Mouse (Mus musculus) kidney, embryonic 15.5 days (tissue): ENCODE data around the gene Selplg. TPM values are rescaled to one million over a fixed set of nuclear protein-coding genes. Genes with fewer than 3 reads are reported as not detected.

Source experiments
- ATAC-seq: fragments of 200-750 bp; cut with Nextera tagmentation; replicated peaks from 2 replicates; pipeline ENCODE4 v1.8.0; 2017; ENCODE audit warnings: moderate TSS enrichment; ENCODE audit not compliant: low FRiP score
- H3K27ac ChIP-seq: fragments of 300-500 bp; sonication (generic); 2 replicates; pipeline ENCODE4 v1.5.1; 2015; ENCODE audit warnings: mild to moderate bottlenecking, inconsistent platforms
- H3K27me3 ChIP-seq: fragments of 300-500 bp; sonication (generic); 2 replicates; pipeline ENCODE4 v1.6.1; 2015; ENCODE audit warnings: inconsistent platforms
- H3K36me3 ChIP-seq: fragments of 300-500 bp; sonication (generic); 2 replicates; pipeline ENCODE4 v1.6.1; 2015; ENCODE audit warnings: inconsistent platforms
- H3K4me1 ChIP-seq: fragments of 300-500 bp; sonication (generic); 2 replicates; pipeline ENCODE4 v1.6.1; 2015; ENCODE audit warnings: inconsistent platforms
- H3K4me2 ChIP-seq: fragments of 300-500 bp; sonication (generic); 2 replicates; pipeline ENCODE4 v1.6.1; 2015; ENCODE audit warnings: moderate library complexity, mild to moderate bottlenecking, inconsistent platforms
- H3K4me3 ChIP-seq: fragments of 300-500 bp; sonication (generic); replicated peaks from 2 replicates; pipeline ENCODE4 v1.5.1; 2015; ENCODE audit warnings: mild to moderate bottlenecking, inconsistent platforms
- H3K9ac ChIP-seq: fragments of 300-500 bp; sonication (generic); 2 replicates; pipeline ENCODE4 v1.6.1; 2015; ENCODE audit warnings: mild to moderate bottlenecking, inconsistent platforms
- H3K9me3 ChIP-seq: fragments of 300-500 bp; sonication (generic); replicated peaks from 2 replicates; pipeline ENCODE4 v1.6.1; 2016; ENCODE audit warnings: inconsistent platforms
- WGBS: fragments of 180-500 bp; shearing (Covaris S2); methylation state at CpG from one replicate; pipeline ENCODE4 v1.1.7; 2015; ENCODE audit warnings: mixed read lengths; 5-methylcytosine and 5-hydroxymethylcytosine counted together
- polyA plus RNA-seq: library from polyadenylated mRNA; unstranded; fragments of >200 nt; fragmentation: Nextera tagmentation; extraction: Ambion mirVana; gene quantifications from 2 replicates; pipeline ENCODE4 v1.2.1, GENCODE M21; 2015

Gene Selplg
- polyA plus RNA-seq, 1 experiment from 2014 or later: 2.2 TPM

GRCm38 (mm10) chr5:113852463-113852862, 20.0 kb upstream of the Selplg start:
- 91% methylated on average over 7 of the region's 7 CpGs for WGBS
- no peak overlapping the region for H3K27ac ChIP-seq
- H3K9ac ChIP-seq: no peak overlapping the region
- no peaks in the 10 kb centered on the region for H3K9me3 ChIP-seq
- H3K36me3 ChIP-seq: peaks cover 55% of the 10 kb centered on the region
- no peak for ATAC-seq
- H3K4me1 ChIP-seq: peaks cover 18% of the 10 kb centered on the region
- H3K4me3 ChIP-seq: no peak overlapping the region
- no peaks in the 10 kb centered on the region for H3K27me3 ChIP-seq
- no peak overlapping the region for H3K4me2 ChIP-seq

- Histone ChIP-seq H3K27ac (no peak overlapping the region), H3K9ac (no peak overlapping the region), H3K9me3 (no peaks in the 10 kb centered on the region), H3K4me1 (peaks cover 2% of the 10 kb centered on the region; the same call in 1 of the 2 replicates), H3K4me2 (no peak overlapping the region), H3K27me3 (no peaks in the 10 kb centered on the region), H3K36me3 (peaks cover 72% of the 10 kb centered on the region), H3K4me3 (no peak overlapping the region)
- 54% methylated on average over 8 of the region's 8 CpGs for WGBS
- ATAC-seq: no peak
These were observed 18.3 kb upstream of the Selplg start for GRCm38 (mm10) chr5:113850680-113851230.

- H3K4me3 ChIP-seq: no peak overlapping the region
- 81% methylated on average over 9 of the region's 9 CpGs for WGBS
- peaks cover 97% of the 10 kb centered on the region for H3K36me3 ChIP-seq
These were observed 15.2 kb upstream of the Selplg start for GRCm38 (mm10) chr5:113847636-113848035.

GRCm38 (mm10) chr5:113846656-113847055, 14.2 kb upstream of the Selplg start:
- Histone ChIP-seq H3K9me3 (no peaks in the 10 kb centered on the region), H3K4me1 (no peaks in the 10 kb centered on the region), H3K9ac (no peak overlapping the region), H3K4me2 (no peak overlapping the region), H3K36me3 (peaks cover 98% of the 10 kb centered on the region), H3K27ac (no peak overlapping the region), H3K4me3 (no peak overlapping the region), H3K27me3 (no peaks in the 10 kb centered on the region)
- ATAC-seq: no peak
- WGBS: 89% methylated on average over 8 of the region's 8 CpGs

More at GRCm38 (mm10) chr5:113847636-113848035, 15.2 kb upstream of the Selplg start:
- ATAC-seq: no peak
- Histone ChIP-seq H3K27ac (no peak overlapping the region), H3K4me1 (no peaks in the 10 kb centered on the region), H3K9me3 (no peaks in the 10 kb centered on the region), H3K27me3 (no peaks in the 10 kb centered on the region), H3K9ac (no peak overlapping the region), H3K4me2 (no peak overlapping the region)

- peaks cover 88% of the 10 kb centered on the region for H3K36me3 ChIP-seq
- whole genome bisulfite sequencing: 92% methylated on average over 8 of the region's 8 CpGs
- H3K4me2 ChIP-seq: no peak overlapping the region
These were observed 13.2 kb upstream of the Selplg start for GRCm38 (mm10) chr5:113845627-113846026.

GRCm38 (mm10) chr5:113844721-113845120, 12.3 kb upstream of the Selplg start:
- no peak overlapping the region for H3K4me2 ChIP-seq
- H3K4me1 ChIP-seq: no peaks in the 10 kb centered on the region
- 62% methylated on average over 7 of the region's 7 CpGs for WGBS
- H3K27me3 ChIP-seq: no peaks in the 10 kb centered on the region
- ATAC-seq: no peak
- H3K9ac ChIP-seq: no peak overlapping the region
- H3K27ac ChIP-seq: no peak overlapping the region
- H3K36me3 ChIP-seq: peaks cover 79% of the 10 kb centered on the region
- H3K4me3 ChIP-seq: no peak overlapping the region
- no peaks in the 10 kb centered on the region for H3K9me3 ChIP-seq

More at GRCm38 (mm10) chr5:113845627-113846026, 13.2 kb upstream of the Selplg start:
- Histone ChIP-seq H3K27me3 (no peaks in the 10 kb centered on the region), H3K9me3 (no peaks in the 10 kb centered on the region), H3K27ac (no peak overlapping the region), H3K9ac (no peak overlapping the region), H3K4me3 (no peak overlapping the region), H3K4me1 (no peaks in the 10 kb centered on the region)
- ATAC-seq: no peak

GRCm38 (mm10) chr5:113844106-113844505, 11.7 kb upstream of the Selplg start:
- no peak overlapping the region for H3K27ac ChIP-seq
- H3K9me3 ChIP-seq: no peaks in the 10 kb centered on the region
- ATAC-seq: no peak
- H3K4me3 ChIP-seq: no peak overlapping the region
- no peak overlapping the region for H3K4me2 ChIP-seq
- H3K4me1 ChIP-seq: no peaks in the 10 kb centered on the region
- H3K27me3 ChIP-seq: no peaks in the 10 kb centered on the region
- H3K9ac ChIP-seq: no peak overlapping the region
- 82% methylated on average over 15 of the region's 15 CpGs for WGBS
- H3K36me3 ChIP-seq: peaks cover 73% of the 10 kb centered on the region

- ATAC-seq: no peak
- H3K9me3 ChIP-seq: no peaks in the 10 kb centered on the region
- no peak overlapping the region for H3K9ac ChIP-seq
- 92% methylated on average over 9 of the region's 9 CpGs for WGBS
- H3K4me2 ChIP-seq: no peak overlapping the region
- H3K36me3 ChIP-seq: peaks cover 61% of the 10 kb centered on the region
- H3K27ac ChIP-seq: no peak overlapping the region
- H3K4me1 ChIP-seq: no peaks in the 10 kb centered on the region
- no peak overlapping the region for H3K4me3 ChIP-seq
- no peaks in the 10 kb centered on the region for H3K27me3 ChIP-seq
These were observed 10.5 kb upstream of the Selplg start for GRCm38 (mm10) chr5:113842906-113843305.

GRCm38 (mm10) chr5:113842244-113842643, 9.8 kb upstream of the Selplg start:
- WGBS: 87% methylated on average over 9 of the region's 9 CpGs
- no peak for ATAC-seq
- H3K36me3 ChIP-seq: peaks cover 54% of the 10 kb centered on the region

GRCm38 (mm10) chr5:113841243-113842225, 9.1 kb upstream of the Selplg start:
- Histone ChIP-seq H3K4me1 (no peaks in the 10 kb centered on the region), H3K4me3 (no peak overlapping the region), H3K4me2 (no peak overlapping the region), H3K36me3 (peaks cover 47% of the 10 kb centered on the region), H3K27ac (no peak overlapping the region), H3K9ac (no peak overlapping the region), H3K27me3 (no peaks in the 10 kb centered on the region), H3K9me3 (no peaks in the 10 kb centered on the region)
- WGBS: 71% methylated on average over 23 of the region's 23 CpGs
- ATAC-seq: no peak

More at GRCm38 (mm10) chr5:113842244-113842643, 9.8 kb upstream of the Selplg start:
- H3K4me3 ChIP-seq: no peak overlapping the region
- no peaks in the 10 kb centered on the region for H3K9me3 ChIP-seq
- no peak overlapping the region for H3K9ac ChIP-seq
- no peaks in the 10 kb centered on the region for H3K27me3 ChIP-seq
- no peak overlapping the region for H3K4me2 ChIP-seq
- H3K27ac ChIP-seq: no peak overlapping the region
- H3K4me1 ChIP-seq: no peaks in the 10 kb centered on the region

- WGBS: 90% methylated on average over 4 of the region's 4 CpGs
- Histone ChIP-seq H3K36me3 (peaks cover 36% of the 10 kb centered on the region), H3K4me1 (no peaks in the 10 kb centered on the region), H3K4me2 (no peak overlapping the region), H3K9me3 (no peaks in the 10 kb centered on the region), H3K27ac (no peak overlapping the region), H3K9ac (no peak overlapping the region), H3K4me3 (no peak overlapping the region), H3K27me3 (no peaks in the 10 kb centered on the region)
- ATAC-seq: no peak
These were observed 8.0 kb upstream of the Selplg start for GRCm38 (mm10) chr5:113840443-113840842.

- Histone ChIP-seq H3K4me3 (no peak overlapping the region), H3K4me2 (no peak overlapping the region), H3K36me3 (peaks cover 3% of the 10 kb centered on the region; the same call in 1 of the 2 replicates), H3K27me3 (no peaks in the 10 kb centered on the region), H3K4me1 (peaks cover 10% of the 10 kb centered on the region; the same call in 1 of the 2 replicates), H3K9me3 (no peaks in the 10 kb centered on the region), H3K27ac (no peak overlapping the region), H3K9ac (no peak overlapping the region)
- ATAC-seq: no peak
- 67% methylated on average over 10 of the region's 10 CpGs for WGBS
These were observed 4.5 kb upstream of the Selplg start for GRCm38 (mm10) chr5:113836961-113837360.
